Mouse (Mus musculus): ENCODE results near the gene Gm9903. TPM values are rescaled to one million over a fixed set of nuclear protein-coding genes. Genes with fewer than 3 reads are reported as not detected.

Gm9903 gene
- total RNA-seq (2021) = 1 to 10 TPM in 1 of 2 experiments, under 1 TPM in 1; 0.87 to 1.2 TPM
- long read RNA-seq, experiment 1, partial matches to known transcripts = 0 of 1 reads
- long read RNA-seq, experiment 1, other reads (novel, unspliced or antisense) = 0 of 1 reads
- long read RNA-seq, experiment 2 = 0 reads

DNA sequence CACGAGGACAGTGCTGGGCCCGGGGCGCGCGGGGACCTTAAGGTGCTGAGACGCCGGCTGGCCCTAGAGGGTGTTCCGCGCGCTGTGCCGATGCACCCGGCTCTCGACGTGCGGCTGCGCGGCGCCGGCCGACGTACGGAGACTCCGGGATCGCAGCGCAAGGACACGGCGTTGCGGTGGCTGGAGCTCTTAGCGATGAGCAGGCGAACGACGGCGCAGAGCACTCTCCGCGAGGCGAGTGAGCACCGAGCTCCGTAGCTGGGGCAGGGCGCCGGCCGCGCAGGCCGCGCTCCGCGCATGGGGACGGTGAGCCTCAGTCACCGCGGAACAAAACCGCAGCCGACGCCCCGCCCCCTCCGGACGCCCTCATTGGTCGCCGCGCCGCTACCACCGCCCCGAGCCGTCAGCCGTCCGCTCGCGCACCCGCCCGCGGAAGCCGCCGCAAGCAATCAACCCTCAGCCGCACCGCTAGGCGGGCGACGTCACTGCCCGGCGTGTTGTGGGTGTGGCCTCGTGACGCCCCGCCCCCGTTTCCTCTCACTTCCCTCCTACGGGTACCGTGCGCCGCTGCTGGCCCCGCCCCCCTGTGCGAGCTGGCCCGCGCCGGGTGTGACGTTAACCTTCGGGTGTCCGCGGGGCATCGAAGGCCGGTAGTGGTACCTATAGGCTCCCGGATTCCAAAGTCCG lies at the start of gene Gm9903, which contains the start of gene Fam53a:
TSS of gene Gm9903 (plus strand) at position 625 of the 687 bp plus-strand sequence.
TSS of gene Fam53a (minus strand) at position 335 of the 687 bp plus-strand sequence.
- peak; percentile 100 for DNase-seq

DNA sequence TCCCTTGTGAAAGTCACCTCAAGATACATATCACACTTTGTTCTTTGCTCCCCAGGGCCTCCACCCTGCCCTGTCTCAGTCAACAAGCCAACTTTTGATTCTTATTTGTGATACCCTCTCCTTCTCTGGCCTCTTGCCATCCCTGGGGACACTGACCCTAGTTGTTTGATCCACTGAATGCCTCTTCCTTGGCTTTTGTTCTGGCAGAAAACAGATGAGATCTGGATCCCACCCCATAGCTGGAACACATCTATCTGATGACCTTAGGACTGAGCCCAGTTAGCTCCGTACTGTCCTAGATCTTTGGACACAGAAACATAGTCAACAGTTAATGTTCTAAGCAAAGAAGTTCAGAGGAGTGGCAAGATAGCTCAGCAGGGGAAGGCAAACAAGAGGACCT lies 49.4 kb upstream of the Gm9903 start:
- DNase-seq = no peak

DNA sequence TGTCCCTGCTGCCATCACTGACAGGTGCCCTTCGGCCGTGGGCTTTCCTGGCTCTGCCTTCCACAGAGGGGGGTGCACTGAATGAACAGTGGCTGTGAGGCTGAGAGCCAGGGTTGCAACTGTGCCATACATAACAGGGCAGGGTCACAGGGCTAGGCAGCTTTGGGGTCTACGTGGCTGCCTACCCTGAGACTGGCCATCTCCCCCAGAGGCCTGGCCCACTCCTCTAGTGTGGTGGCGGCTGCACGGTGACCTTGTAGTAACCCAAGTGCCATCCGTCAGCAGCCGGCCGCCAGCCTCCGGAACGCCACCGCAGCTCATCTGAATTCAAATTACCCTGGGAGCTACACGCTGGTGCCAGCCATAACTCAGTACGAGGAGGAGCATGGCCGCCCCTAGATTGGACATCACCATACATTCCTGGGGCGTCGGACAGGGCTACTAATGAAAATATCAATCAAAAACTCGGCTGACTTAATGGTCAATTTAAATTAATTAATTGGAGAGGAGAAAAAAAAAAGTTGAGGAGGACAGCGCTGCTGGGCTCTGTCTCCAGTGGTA lies 42.1 kb upstream of the Gm9903 start:
- no peak for DNase-seq

DNA sequence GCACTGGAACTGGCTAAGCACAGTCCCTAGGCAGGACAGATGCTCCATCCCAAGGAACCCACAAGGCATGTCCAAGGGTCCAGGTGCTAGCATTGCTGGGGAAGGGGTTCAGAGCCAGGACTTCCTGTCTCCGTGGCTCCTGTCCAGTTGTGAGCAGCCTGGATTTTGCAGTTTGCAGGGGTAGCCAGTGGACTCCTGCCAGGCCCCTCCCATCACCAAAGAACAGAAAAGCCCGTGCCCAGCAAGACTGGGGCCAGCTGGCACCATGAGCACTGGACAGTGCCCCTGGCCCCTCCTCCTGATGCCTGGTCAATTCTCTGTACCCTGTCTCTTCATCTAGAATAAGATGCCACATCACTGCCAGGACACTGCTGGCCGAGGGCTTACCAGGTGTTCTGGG lies 41.7 kb upstream of the Gm9903 start:
- DNase-seq = no peak

DNA sequence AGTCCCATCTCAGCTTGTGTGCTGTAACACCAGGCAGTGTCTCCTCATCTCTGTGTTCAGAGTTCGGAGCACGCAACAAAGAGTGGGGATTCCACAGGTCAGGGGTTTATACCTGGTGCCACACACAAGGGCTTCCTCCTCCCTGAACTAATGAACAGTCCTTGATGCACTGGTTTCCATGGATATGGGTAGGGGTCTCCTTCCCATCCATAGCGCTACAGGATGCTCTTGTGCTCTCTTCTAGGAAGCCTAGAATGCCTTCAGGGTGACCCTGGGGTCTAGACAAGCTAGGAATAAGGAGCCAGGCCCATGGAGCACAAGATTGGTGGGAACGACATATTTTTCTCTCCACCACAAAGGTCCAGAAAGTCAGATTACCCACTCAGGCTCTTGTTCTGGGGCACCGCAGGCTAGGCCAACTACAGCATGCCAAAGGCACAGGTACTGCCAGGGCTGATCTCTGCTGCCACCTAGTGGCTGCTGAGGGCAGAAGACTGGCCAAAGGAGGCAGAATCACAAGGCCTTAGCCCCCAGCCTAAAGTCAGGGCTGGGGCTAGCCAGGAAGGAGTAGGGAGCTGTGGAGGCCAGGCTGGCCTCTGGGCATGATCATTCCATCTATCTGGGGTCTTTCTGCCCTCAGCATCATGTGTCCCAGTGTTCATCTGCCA lies 40.4 kb upstream of the Gm9903 start:
- peak; percentile 53 to 82 for DNase-seq

DNA sequence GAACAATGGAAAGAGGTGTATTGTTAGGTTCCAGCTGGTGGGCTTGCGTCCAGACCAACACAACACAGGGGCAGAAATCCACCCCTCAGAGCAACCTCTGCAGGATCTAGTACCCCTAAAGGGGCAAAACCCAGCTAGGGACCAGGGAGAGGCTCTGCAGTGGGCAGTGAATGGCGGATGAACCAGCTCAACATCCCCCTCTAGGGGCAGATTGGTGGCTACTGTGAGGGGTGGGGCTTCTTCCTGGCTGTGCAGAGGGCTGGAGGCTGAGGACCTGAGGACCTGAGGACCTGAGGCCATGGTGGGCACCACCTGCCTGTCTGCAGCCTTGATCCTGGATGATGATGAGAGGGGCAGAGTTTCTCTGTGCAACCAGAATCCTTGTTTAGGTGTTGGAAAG lies 36.1 kb upstream of the Gm9903 start:
- DNase-seq = no peak

DNA sequence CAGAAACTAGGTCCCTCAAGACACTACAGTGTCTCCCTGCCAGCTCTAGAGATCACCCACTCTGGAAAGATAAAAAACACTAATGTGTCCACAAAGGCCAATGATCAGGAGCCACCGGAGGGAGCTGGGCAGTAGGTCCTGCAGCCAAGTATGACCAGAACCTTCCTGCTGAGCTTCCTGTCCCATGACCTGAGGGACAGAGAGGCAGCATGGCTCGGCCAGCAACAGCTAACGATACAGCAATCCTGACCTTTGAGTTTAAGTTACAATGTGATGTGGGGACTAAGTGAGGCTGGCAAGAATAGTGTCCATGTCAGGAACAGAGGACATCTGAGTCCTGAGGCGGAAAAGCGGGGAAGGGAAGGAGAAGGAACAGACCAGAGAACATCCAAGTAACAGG lies 24.4 kb upstream of the Gm9903 start:
- DNase-seq = no peak

DNA sequence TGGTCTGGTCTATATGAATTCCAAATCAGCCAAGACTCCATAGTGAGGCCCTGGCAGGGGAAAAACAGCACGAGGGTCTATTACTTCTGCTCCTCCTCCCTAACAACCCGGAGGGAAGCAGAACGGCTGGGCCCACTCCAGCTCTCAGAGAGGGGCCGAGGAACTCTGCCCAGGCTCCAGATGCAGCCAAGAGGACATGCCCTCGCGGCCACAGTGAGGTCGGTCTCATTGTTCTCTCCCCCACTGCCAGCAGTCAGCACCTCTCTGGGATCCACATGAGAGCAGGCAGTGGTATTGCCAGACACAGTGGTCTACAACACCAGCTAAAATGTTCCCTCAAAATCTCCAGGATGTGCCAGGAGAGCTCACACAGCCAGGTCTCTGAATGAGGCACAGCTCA lies 23.1 kb upstream of the Gm9903 start:
- peak in 1 of 2 experiments; percentile 26 for DNase-seq

DNA sequence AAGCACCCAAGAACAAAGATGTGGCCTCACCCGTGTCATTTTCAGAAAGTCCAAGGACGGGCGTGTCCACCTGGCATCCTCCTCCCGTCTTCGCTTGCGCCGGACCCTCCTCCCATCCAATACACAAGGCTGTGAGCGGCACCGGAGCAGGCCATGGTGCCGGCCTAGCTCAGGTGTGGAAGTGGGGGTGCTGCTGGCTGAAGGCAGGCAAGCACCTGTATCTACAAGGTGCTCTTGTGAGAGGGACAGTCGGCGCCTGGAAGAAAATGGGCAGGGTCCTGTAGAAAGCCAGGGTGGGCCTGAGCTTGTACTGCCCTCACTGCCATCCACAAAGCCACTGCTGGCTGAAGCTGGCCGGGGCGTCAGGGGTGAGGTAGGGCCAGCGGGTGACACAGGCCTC lies 22.3 kb upstream of the Gm9903 start:
- no peak for DNase-seq

DNA sequence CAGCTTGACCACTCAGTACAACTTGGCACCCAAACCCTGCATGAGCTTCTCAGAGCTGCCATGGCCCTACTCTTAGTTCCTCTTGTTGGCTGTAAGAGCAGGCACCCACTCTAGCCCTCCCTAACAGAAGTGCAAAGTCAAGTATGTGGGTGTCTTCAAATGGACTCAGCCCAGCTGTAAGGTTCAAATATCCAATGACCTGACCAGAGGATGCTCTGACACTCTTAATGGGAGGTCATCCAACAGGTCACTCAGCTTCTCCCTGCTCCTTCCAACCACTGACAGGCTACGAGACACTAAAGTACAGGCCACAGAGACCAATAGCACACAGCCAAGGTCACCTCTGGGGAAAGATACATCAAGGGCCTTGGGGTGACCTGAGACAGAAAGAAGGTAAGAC lies 20.5 kb upstream of the Gm9903 start:
- no peak for DNase-seq

DNA sequence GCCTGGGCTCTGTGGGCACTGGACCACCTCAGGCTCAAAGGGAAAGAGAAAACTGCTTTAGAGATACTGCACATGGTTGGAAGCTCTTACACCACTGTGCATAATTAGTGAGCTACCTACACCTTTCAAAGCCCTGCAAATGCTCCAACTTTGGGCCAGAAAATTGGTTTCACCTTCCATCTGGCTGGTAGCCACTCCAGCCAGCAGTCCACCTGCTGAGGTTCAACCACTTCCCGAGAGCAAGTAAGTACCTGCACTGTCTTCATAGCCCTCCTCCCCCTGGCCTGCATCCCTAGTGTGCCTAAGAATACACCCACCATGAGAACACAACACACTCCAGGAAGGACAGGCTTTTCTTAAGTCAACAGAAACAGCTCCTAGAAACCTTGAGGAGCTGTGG lies 17.9 kb upstream of the Gm9903 start:
- DNase-seq = no peak

DNA sequence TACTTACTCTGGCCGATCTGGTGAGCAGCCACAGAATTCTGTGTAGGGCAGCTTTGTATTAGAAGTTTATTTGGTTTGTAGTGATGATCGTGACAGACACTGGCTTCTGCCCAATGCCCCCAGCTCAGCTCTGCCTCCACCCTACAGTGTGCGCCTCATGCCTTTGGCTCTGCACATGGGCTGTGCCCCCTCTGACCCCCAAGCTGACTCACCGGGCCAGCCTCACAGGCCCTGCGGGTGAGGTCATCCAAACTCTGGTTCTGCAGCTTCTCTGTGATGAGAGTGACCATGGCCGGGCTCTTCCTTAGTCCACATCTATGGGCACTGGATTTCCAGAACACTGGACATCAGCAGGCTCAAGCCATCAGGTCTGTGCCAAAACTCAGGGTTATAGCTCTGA lies 15.3 kb upstream of the Gm9903 start:
- DNase-seq = no peak

DNA sequence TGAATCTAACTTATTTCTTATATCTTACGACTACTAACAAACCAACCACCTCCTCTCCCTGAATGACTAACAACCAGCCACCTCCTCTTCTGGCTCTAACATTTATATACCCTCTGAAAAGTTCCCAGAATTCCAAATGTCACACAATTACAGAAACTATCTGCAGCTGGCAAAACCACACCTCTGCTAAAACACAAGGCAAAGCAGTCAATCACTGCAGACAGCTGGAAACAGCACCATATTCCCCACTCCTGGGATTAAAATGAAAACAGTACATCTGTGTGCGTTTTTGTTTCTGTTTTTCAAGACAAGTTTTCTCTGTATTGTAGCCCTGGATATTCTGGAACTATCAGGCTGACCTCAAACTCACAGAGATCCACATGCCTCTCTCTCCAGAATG lies 7.1 kb upstream of the Gm9903 start:
- DNase-seq = no peak

DNA sequence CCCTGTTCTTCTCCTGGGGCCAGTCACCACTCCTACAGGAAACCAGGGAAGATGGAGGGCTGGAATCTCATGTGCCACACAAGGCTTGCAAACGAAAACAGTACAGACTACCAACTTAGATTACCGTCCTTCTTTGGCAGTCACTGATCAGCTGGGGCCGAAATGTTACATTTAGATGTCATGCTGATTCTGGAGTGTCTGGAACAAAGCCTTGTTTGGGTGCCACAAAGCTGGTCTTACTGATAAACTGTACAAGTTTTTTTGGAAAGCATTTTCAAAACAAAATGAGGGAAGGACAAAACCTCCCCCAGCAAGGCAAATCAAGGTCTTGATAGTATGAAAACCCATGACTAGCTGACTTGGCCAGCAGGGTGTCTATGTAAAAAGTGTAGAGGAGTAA lies 6.0 kb upstream of the Gm9903 start:
- no peak for DNase-seq

DNA sequence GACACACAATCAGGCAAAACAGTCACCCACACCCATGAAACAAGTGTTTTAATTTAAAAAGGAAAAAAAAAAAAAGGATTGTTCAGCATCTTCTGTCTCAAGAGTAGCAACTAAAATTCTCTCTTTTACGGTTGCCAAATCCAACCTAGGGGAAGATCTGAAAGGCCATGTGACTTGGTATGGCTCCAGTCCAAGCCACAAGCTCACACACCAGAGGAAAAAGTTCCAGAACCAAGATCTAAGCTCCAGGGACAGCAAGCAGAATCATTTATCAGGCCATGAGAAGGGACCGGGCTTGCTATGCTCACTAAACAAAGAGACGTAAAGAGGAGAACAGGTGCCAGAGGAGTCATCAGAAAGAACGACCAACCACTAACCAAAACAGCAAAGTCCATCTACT lies 1.8 kb upstream of the Gm9903 start:
- peak; percentile 41 to 46 for DNase-seq

DNA sequence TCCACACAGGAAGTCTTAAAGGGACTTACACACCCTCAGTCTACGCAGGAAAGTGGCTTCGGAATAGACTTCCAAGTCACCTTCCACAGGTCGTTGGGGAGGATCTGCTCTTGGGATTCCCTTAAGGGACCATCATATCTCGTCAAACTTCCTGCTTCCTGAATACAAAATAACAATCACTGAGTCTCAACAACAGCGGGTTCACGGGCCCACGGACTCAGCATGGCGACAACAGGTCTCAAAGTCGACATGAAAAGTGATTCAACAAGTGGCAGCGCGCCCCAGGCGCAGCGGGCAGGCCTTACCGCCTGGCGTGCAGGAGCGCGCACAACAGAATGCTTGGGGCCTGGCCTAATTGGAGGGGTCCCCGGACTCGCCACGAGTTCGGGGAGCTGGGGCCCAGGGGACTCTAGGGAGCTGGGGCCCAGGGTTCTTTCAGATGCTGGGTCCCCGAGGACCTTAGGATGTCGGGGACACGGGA lies 865 bp upstream of the Gm9903 start:
- DNase-seq = peak; percentile 50 to 77

DNA sequence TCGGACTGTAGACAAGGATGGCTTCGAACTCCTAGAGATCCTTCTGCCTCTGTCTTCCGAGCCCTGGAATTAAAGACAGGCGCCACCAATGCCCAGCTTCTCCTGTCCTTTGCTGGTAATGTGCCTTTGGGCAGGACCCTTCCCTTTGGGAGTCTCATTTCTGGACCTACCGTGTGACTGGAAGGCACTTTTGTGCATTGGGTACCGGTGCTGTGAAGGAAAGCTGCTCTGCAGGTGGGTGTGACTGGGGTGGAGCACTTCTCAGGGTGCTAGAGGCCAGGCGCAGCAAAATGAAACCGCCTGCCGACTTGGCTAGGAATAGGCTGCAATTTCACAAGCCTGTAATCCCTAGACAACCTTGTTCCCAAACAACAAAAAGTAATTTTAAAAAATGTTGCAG lies 336 bp downstream of the Gm9903 start:
- peak in 1 of 2 experiments; percentile 72 for DNase-seq

DNA sequence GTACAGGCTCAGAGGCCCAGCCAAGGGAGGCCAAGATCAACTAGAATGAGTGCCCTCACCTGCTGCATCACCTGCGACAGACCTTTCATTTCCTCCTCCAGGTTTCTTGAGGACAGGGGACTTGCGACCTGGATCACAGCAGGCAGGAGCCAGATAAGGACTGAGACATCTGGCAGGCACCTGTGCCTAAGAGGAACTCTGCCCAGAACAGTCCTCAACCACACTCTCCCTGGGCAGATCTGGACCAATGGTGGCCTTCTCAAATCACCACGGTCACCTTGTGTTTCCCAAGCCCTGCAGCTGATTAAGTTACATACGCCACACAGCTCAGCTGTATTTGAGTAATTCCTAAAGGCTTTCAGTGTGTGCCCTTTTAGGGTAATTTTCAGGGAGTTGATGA lies 890 bp downstream of the Gm9903 start:
- DNase-seq = peak; percentile 49 to 60

DNA sequence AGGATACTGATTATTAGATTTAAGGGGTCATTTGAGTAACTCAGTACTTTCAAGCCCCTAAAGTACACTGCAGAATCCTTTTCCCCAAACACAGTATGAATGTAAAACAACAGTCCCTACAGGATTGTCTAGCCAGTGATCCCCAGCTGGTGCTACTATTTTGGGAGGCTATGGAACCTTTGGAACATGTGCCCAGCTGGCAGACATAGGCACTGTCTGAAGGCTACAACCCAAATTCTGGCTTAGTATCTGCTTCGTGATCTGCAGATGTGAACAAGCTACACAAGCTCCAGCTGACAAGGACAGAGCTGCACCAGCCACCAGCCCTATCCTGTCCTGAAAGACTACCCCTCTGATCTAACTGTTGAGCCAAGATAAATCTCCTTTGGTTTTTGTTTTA lies 2.8 kb downstream of the Gm9903 start:
- peak; percentile 18 to 40 for DNase-seq

DNA sequence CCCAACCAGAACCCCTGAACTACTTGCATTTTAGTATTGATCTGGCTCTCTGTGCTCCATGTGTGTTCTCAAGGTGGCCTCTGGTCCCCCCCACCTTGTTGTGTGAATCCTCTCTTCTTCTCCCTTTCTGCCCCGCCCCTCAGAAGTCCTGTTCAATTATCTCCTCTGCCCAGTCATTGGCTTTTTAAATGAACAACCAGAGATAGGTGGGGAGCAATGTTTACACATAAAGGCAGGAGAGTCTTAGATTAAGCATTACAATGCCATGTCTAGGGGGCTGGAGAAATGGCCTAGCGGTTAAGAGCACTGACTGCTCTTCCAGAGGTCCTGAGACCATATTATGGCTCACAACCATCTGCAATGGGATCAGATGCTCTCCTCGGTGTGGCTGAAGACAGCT lies 5.6 kb downstream of the Gm9903 start:
- no peak for DNase-seq

DNA sequence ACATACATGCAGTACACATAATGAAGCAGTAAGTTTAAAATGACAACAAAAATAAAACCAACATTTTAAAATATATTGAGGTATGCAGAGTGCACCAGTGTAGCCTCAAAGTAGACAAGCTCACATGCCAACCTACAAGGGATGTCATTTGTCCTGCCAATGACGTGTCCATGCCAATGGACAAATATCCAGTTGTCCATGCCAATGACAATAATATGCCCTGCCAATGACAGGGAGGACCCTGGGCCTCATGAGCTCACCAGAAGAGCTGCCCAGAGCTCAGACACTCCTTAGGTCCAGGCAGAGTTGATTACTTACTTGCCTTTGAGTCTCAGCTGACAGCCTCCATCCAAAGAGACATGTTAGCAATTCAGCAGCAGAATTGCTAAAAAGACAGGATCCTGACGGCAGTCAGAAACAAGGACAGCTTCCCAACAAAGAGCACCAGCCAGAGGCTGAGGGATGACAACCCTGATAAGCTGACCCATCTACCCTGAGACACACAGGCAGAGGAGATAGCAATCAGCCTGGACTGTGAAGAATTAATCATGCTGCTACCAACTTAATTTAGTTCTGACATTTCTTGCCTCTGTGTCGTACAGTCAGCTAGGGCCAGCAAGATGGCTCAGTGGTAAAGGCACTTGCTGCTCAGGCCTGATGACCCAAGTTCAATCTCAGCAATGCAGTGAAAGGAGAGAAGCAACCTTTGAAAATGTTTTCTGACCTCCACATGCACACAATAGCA lies 8.1 kb downstream of the Gm9903 start:
- DNase-seq = no peak

DNA sequence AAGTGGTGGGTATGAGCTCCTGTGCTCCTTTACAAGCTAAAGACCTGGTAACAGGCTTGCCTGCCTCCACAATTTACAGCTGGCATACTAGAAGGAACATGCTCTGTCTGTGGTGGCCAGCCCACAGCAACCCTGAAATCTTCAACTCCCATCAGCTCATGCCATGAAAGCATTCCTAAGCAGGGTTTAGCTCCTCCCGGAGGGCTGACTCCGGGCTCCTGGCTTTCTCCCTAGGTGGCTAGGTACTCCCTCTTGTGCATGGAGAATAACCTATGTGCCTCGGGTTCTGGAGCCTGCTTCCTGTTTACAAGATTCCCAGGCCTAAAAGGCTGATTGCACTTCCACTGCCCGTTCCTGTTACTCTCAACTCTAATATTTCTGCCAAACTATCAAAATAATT lies 9.1 kb downstream of the Gm9903 start:
- no peak for DNase-seq

DNA sequence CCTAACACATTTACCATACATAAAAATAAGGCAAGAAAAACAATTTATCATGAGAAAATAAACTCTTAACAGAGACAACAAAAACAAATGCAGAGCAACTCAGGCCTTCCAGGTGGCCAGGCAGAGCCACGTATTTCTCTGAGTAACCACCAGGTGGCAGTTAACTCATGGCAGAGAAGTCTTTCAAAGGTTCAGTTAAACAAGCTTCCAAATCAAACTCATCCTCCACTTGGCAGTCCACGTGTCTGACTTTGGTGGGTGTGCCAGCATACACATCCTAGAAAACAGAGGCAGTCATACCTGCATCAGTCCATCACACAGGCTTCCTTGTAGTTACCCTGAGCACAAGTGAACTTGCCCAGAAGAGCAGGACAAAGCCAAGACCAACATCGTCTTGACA lies 10.9 kb downstream of the Gm9903 start:
- peak; percentile 49 to 65 for DNase-seq

Measured in heart, adult 18-20 months (tissue).